Comparison of ENCODE assay signal across 15 mouse cellular contexts in the genomic region with DNA sequence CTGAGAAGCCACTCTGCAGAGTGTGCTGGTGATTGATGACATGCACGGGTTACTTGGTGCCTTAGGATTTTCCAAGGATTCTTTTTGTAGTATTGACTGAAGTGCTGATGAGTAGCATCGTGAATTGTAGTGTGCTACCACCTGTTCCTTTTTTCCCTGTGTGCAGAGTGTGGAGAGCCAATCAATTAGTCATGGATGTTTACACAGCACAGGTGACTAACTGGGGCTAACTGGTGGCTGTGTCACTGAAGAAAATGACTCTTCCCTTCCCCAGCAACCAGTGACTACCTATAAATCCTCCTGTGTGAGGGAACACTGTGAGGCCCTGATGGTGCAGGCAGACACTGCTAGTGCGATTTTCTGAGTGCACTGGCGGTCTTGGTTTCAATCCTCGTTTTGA.
DNase-seq lines count a peak whose midpoint lies in the region; ATAC-seq and TF ChIP-seq lines count a peak whose summit lies in the region.
"Had no signal": no experiment of that assay in that cellular context is flagged by ENCODE, and none has a peak within 500 bp of the region (broad histone marks: within the 10 kb centered on the region; RNA-seq: fewer than 3 reads in every experiment).

No protein-coding gene starts in this region.

- no peak overlapping the region for H3K4me3 ChIP-seq in hindbrain, embryonic 13.5 days
- no peak overlapping the region for H3K4me3 ChIP-seq in hindbrain, embryonic 12.5 days
- H3K4me3 ChIP-seq in intestine, postnatal 0 days (ENCODE audit: low read depth, low read length): no peak overlapping the region
- H3K4me3 ChIP-seq in heart, embryonic 10.5 days: no peak overlapping the region
- no peak overlapping the region for H3K4me3 ChIP-seq in left cerebral cortex, adult 2 months
- H3K4me3 ChIP-seq: embryonic facial prominence, embryonic 15.5 days; forebrain, embryonic 12.5 days had no signal

- 58% methylated on average over 5 of the region's 5 CpGs for WGBS in hindbrain, embryonic 13.5 days
- 62% methylated on average over 5 of the region's 5 CpGs for WGBS in hindbrain, embryonic 12.5 days
- 44% methylated on average over 5 of the region's 5 CpGs for WGBS in intestine, postnatal 0 days
- WGBS in heart, embryonic 10.5 days: 72% methylated on average over 5 of the region's 5 CpGs

- H3K9ac ChIP-seq in hindbrain, embryonic 13.5 days: no peak overlapping the region
- no peak overlapping the region for H3K9ac ChIP-seq in hindbrain, embryonic 12.5 days
- no peak overlapping the region for H3K9ac ChIP-seq in intestine, postnatal 0 days (ENCODE audit: low read depth, low read length)
- H3K9ac ChIP-seq: embryonic facial prominence, embryonic 15.5 days; forebrain, embryonic 12.5 days had no signal

- no peak for TF ChIP-seq CTCF in intestine, postnatal 0 days (IDR thresholded peaks at IDR 0.05; ENCODE audit: low read depth)
- no peak for TF ChIP-seq CTCF in left cerebral cortex, adult 2 months (IDR thresholded peaks at IDR 0.05)

- H3K9me3 ChIP-seq in hindbrain, embryonic 13.5 days: no peaks in the 10 kb centered on the region
- H3K9me3 ChIP-seq in hindbrain, embryonic 12.5 days (replicated peaks): no peaks in the 10 kb centered on the region
- H3K9me3 ChIP-seq in intestine, postnatal 0 days (ENCODE audit: control insufficient read depth): no peaks in the 10 kb centered on the region
- H3K9me3 ChIP-seq in heart, embryonic 10.5 days: no peaks in the 10 kb centered on the region
- H3K9me3 ChIP-seq: embryonic facial prominence, embryonic 15.5 days; forebrain, embryonic 12.5 days had no signal

- peak; percentile 78 for DNase-seq in brain, adult 2 months (ENCODE audit: low read depth, low spot score)
- peak; percentile 30 for DNase-seq in cerebellum, adult 8-10 months
- no peak for DNase-seq in spleen, postnatal 14 days (ENCODE audit: low spot score in 2 of 2)
- DNase-seq in heart, embryonic 10.5 days (ENCODE audit: low spot score): no peak
- no peak for DNase-seq in left cerebral cortex, adult 2 months (ENCODE audit: extremely low spot score in 1 of 2, low spot score in 2 of 2)
- DNase-seq: gastrocnemius, postnatal 10 days; kidney, adult 8-10 months; liver; midbrain, embryonic 14.5 days; thymus, postnatal 14 days had no signal

- intact Hi-C loops in left cerebral cortex, adult 2 months (cut with DNase I): no loop called here

- H3K36me3 ChIP-seq in hindbrain, embryonic 13.5 days: no peaks in the 10 kb centered on the region
- H3K36me3 ChIP-seq in hindbrain, embryonic 12.5 days: no peaks in the 10 kb centered on the region
- no peaks in the 10 kb centered on the region; the same call in none of the 2 replicates for H3K36me3 ChIP-seq in intestine, postnatal 0 days (ENCODE audit: control insufficient read depth, insufficient read depth)
- no peaks in the 10 kb centered on the region for H3K36me3 ChIP-seq in heart, embryonic 10.5 days
- H3K36me3 ChIP-seq: forebrain, embryonic 12.5 days had no signal

- no peak for ATAC-seq in hindbrain, embryonic 13.5 days (ENCODE audit: low FRiP score)
- ATAC-seq in hindbrain, embryonic 12.5 days (ENCODE audit: low FRiP score): no peak
- peak; percentile 67; the same call in 1 of the 2 replicates for ATAC-seq in intestine, postnatal 0 days

- H3K4me1 ChIP-seq in hindbrain, embryonic 13.5 days (replicated peaks): peaks cover 9% of the 10 kb centered on the region
- peaks cover 7% of the 10 kb centered on the region; the same call in 1 of the 2 replicates for H3K4me1 ChIP-seq in hindbrain, embryonic 12.5 days
- no peaks in the 10 kb centered on the region for H3K4me1 ChIP-seq in intestine, postnatal 0 days (replicated peaks; ENCODE audit: control insufficient read depth, insufficient read depth, low read length)
- peaks cover 9% of the 10 kb centered on the region; the same call in 1 of the 2 replicates for H3K4me1 ChIP-seq in heart, embryonic 10.5 days
- H3K4me1 ChIP-seq: embryonic facial prominence, embryonic 15.5 days had no signal

- no peaks in the 10 kb centered on the region for H3K27me3 ChIP-seq in hindbrain, embryonic 13.5 days
- H3K27me3 ChIP-seq in hindbrain, embryonic 12.5 days: no peaks in the 10 kb centered on the region
- H3K27me3 ChIP-seq in intestine, postnatal 0 days (replicated peaks; ENCODE audit: control insufficient read depth, insufficient read depth, low read length): no peaks in the 10 kb centered on the region
- H3K27me3 ChIP-seq in heart, embryonic 10.5 days (ENCODE audit: insufficient read depth, poor library complexity, severe bottlenecking): no peaks in the 10 kb centered on the region
- H3K27me3 ChIP-seq: embryonic facial prominence, embryonic 15.5 days; forebrain, embryonic 12.5 days had no signal

- H3K27ac ChIP-seq in hindbrain, embryonic 13.5 days: peak overlapping the region; percentile 10; the same call in 1 of the 2 replicates
- H3K27ac ChIP-seq in hindbrain, embryonic 12.5 days: no peak overlapping the region
- no peak overlapping the region; the same call in 1 of the 2 replicates for H3K27ac ChIP-seq in intestine, postnatal 0 days (ENCODE audit: low read depth, low read length)
- no peak overlapping the region for H3K27ac ChIP-seq in heart, embryonic 10.5 days
- no peak overlapping the region for H3K27ac ChIP-seq in left cerebral cortex, adult 2 months
- H3K27ac ChIP-seq: embryonic facial prominence, embryonic 15.5 days; forebrain, embryonic 12.5 days had no signal

- no peak overlapping the region for H3K4me2 ChIP-seq in hindbrain, embryonic 13.5 days
- H3K4me2 ChIP-seq in hindbrain, embryonic 12.5 days (replicated peaks): no peak overlapping the region
- no peak overlapping the region for H3K4me2 ChIP-seq in intestine, postnatal 0 days (replicated peaks; ENCODE audit: low read depth)
- H3K4me2 ChIP-seq: embryonic facial prominence, embryonic 15.5 days; forebrain, embryonic 12.5 days had no signal

Comparison
In these comparisons a context has a peak if more than half of its experiments do, and no peak if none do; other contexts are left out.
1. DNase-seq: peak in brain, adult 2 months (single experiment) and cerebellum, adult 8-10 months (single experiment); none in spleen, postnatal 14 days (0 of 2), heart, embryonic 10.5 days (single experiment) and left cerebral cortex, adult 2 months (0 of 2).